Mouse (Mus musculus) adrenal gland, adult (tissue): ENCODE results near the gene Ly6g5c.

Experiments used
- DNase-seq, 2 experiments: peaks; one replicate each; pipeline ENCODE4 v3.0.0; 2022 to 2023; ENCODE audit warnings: low spot score in 1 of 2; ENCODE audit not compliant: inconsistent age in 2 of 2

The Ly6g5c gene

GRCm38 (mm10) chr17:35108097-35108496 is at the start of gene Ly6g5c:
TSS of gene Ly6g5c (plus strand) at chr17:35108279.
- DNase-seq: no peak

DNA sequence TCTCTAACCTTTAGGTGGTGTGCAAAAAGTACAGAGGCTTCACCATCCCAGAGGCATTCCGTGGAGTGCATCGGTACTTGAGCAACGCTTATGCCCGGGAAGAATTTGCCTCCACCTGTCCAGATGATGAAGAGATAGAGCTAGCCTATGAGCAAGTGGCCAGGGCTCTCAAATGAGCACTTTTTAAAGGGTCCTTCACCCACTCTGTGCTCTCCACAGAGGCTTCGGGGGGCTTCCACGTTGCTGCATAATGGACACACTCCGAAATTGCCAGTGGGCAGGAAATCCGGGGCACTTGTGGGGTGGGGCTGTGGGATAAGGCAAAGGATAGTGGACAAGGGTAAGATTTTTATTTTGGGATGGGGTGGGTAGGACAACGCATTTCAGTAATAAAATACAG is 49.8 kb upstream of the Ly6g5c start:
- DNase-seq: no peak

- DNase-seq: peak; percentile 89 to 95
Measured at GRCm38 (mm10) chr17:35058911-35059892, 48.9 kb upstream of the Ly6g5c start, which contains the start of gene Ddah2. TSS of gene Ddah2 (plus strand) at chr17:35059035.

GRCm38 (mm10) chr17:35060071-35060470 is 48.0 kb upstream of the Ly6g5c start:
- DNase-seq: peak in 1 of 2 experiments; percentile 26

GRCm38 (mm10) chr17:35060737-35061297 is 47.3 kb upstream of the Ly6g5c start:
- DNase-seq: peak; percentile 29 to 42

DNA sequence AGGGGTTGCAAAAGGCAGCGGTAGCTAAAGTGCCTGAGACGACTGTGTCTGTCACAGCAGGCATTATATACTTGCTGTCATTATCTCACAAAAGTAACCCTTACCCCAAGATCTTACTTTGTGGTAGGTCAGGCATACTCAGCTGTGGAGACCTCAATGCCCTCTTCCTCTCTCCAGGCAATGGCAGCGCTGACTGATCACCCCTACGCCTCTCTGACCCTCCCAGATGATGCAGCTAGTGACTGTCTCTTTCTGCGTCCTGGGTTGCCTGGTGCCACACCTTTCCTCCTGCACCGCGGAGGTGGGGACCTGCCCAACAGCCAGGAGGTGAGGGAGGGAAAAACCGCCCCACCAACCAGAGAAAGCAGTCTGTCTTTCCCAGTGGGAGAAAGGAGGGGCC is 46.8 kb upstream of the Ly6g5c start:
- DNase-seq: no peak

GRCm38 (mm10) chr17:35063466-35063865 is 44.6 kb upstream of the Ly6g5c start:
- peak in 1 of 2 experiments; percentile 64 for DNase-seq

DNA sequence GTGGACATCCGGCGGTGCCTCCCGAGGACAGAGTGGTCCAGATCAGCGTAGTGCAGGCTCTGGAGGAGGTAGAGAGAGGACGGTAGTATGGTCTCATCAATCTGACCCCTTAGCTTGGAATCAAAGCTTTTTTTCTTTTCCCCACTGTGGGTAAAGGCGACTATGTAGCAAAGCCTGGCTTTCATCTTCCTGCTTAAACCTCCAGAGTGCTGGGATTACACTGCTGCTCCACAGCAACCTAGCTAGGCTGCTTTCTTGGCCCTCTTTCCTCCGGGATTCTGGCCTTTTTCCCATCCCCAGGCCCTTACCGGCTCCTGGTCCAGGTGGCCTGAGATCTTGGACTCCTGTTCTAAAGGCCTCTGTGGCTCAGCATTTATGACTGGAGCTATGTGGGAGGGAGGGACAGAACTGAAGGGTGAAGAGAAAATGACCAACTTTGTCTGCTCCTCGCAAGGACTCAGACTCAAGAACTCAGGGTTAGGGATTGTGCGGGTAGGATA is 43.7 kb upstream of the Ly6g5c start:
- DNase-seq: no peak

GRCm38 (mm10) chr17:35064951-35065947 is 42.8 kb upstream of the Ly6g5c start, which contains the start of gene Ly6g6c:
TSS of gene Ly6g6c (plus strand) at chr17:35065388.
- DNase-seq: peak; percentile 32 to 59

DNA sequence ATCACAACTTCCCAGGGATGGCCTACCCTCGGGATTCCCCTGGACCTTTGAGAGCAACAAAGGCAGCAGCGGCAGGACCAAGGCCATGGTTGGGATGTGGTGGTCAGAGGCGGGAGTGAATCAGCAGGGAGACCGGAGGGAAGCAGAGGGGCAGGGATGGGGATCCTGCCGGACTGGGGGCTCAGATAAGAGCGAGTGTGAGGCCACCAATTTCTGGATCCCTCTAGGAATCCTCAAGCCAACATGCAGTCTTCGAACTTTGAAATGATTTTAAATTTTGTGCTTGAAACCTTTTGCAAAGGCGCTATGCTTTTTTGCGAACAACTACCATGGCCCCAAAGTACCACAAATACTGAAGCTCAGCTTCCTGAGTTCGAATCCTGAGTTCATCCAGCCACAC is 42.0 kb upstream of the Ly6g5c start, which contains the start of gene Mpig6b:
TSS of gene Mpig6b (minus strand) at position 101 of the 400 bp plus-strand sequence.
- DNase-seq: no peak

DNA sequence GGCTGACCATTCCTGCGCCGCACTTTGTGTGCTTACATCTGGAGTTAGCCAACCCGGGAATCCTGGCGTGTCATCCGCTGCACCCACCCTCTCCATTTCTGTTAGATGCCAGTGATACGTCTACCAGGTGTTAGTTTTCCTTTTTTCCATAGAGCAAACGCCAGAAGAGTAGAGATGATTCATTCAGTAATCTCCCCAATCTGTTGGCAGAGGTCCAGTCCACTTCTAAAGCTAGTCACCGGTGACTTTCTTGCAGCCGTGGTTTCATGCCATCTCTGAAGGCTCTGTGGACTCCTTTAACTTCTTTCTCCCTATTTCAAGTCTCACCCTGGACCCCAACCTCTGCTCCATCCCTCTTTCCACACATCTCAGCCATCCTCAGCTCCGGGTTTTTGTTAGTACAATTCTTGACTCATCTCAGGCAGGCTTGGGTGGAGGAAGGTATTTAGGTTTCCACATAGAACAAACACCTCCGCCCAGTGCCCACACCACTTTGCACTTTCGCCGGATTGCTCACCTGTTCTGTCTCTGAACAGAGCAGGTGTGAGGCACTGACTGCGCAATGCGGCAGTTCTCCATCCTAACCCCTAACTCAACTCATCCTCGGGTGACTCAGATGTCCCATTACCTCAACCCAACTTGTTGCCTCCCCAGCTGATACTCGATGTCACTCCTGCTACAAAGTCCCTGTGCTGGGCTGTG is 39.7 kb upstream of the Ly6g5c start:
- DNase-seq: peak in 1 of 2 experiments; percentile 75

- no peak for DNase-seq
Measured at GRCm38 (mm10) chr17:35070556-35071229, 37.4 kb upstream of the Ly6g5c start.

- no peak for DNase-seq
Measured at GRCm38 (mm10) chr17:35071454-35071853, 36.6 kb upstream of the Ly6g5c start.

- no peak for DNase-seq
Measured at GRCm38 (mm10) chr17:35074097-35074496, 34.0 kb upstream of the Ly6g5c start.

DNA sequence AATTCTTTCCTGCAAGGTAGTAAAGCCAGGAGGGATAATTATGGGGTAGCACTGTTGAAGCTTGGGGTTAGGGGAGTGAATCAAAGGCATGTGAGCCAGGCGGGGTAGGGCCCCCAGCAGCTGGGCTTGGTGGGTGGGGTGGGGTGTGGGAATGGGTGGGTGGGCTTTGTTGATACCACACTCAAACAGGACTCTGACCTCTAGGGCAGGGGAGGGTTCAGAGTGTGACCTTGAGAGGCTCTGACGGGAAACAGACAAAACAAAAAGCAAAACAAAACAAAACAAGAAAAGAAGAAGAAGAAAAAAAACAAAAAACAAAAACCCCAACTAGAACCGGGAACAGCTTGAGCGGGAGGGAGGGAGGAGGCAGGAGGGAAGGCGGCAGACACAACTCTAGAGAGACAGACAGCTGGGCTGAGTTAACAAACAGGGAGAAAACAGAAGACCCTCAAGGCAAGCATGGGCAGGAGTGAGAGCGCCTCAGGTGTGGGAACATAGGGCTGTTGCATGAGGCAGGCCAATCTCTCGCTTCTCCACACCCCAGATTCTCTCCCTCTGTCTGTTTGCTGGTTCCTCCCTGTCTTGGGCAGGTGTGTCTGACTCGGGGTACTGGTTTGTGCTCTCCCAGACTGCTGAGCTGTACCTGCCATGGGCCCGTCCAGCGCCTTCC is 31.4 kb upstream of the Ly6g5c start, which contains the start of gene Ly6g6e:
TSS of gene Ly6g6e (plus strand) at position 396 of the 670 bp plus-strand sequence.
- no peak for DNase-seq

GRCm38 (mm10) chr17:35077285-35077684 is 30.8 kb upstream of the Ly6g5c start:
- DNase-seq: no peak

GRCm38 (mm10) chr17:35077786-35078233 is 30.3 kb upstream of the Ly6g5c start, which contains the start of gene Ly6g6d:
TSS of gene Ly6g6d (minus strand) at chr17:35078065.
- DNase-seq: peak in 1 of 2 experiments; percentile 62

DNA sequence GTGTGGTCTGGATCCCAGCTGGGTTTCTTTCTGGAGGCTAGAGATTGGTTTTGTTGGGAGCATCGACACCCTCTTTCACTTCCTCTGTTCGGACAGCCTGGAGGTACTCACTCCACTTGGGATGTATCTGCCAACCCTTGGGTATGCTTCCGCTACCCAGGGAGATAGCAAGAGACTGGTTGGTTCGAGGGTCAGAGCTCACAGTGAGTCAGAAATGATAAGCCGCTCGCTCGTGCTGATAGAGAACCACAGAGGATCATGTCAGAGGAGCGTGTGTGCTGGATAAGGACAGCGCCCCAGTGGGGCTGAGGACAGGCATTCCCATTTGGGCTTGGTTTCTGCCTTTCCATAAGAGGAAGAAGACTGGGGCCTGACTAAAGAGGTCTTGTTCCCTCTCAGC is 28.3 kb upstream of the Ly6g5c start:
- DNase-seq: no peak
